In the genomic region with DNA sequence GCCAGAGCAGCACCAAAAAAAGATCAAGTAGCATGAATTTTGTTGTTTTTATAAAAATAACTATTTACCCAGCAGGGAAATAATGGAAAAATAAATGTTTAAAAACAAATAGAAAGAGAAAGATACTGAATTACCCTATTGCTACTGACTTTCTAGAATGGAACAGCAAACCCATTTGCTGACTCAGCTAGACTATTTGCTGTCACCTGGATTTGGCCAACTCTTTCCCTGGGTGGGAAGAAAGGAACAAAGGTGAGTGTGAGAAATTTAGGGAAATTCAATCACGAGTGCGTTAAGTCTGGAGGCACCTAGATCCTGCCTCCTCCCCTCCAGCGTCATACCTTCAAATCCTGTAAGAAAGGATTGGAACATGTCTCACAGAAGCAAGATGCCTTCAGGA, we compare ENCODE assay signal across 25 mouse cellular contexts.
A peak's percentile ranks its signal among the peaks of the same experiment; 100 is the strongest.
DNase-seq lines count a peak whose midpoint lies in the region; ATAC-seq and TF ChIP-seq lines count a peak whose summit lies in the region.
"Had no signal": no experiment of that assay in that cellular context is flagged by ENCODE, and none has a peak within 500 bp of the region (broad histone marks: within the 10 kb centered on the region; RNA-seq: fewer than 3 reads in every experiment).

No protein-coding gene starts in this region.

- H3K9me3 ChIP-seq in lung, embryonic 15.5 days, result no peaks in the 10 kb centered on the region
- H3K9me3 ChIP-seq in lung, postnatal 0 days (ENCODE audit: low read length), result no peaks in the 10 kb centered on the region
- H3K9me3 ChIP-seq: embryonic facial prominence, embryonic 10.5 days; embryonic facial prominence, embryonic 12.5 days; forebrain, embryonic 13.5 days; forebrain, embryonic 15.5 days; G1E had no signal

- 55% methylated on average over 3 of the region's 3 CpGs for WGBS in lung, embryonic 15.5 days
- 71% methylated on average over 3 of the region's 3 CpGs for WGBS in lung, adult 2 months
- 54% methylated on average over 3 of the region's 3 CpGs for WGBS in lung, postnatal 0 days

- TF ChIP-seq CTCF in lung, adult 2 months (IDR thresholded peaks at IDR 0.05; ENCODE audit: insufficient read depth, low read length), result no peak
- TF ChIP-seq CTCF in lung, postnatal 0 days (IDR thresholded peaks at IDR 0.05), result no peak

- H3K4me3 ChIP-seq in lung, embryonic 15.5 days, result no peak overlapping the region
- H3K4me3 ChIP-seq in lung, adult 2 months (replicated peaks; ENCODE audit: extremely low read depth, low read depth, low read length), result no peak overlapping the region
- H3K4me3 ChIP-seq in lung, postnatal 0 days (ENCODE audit: low read depth, low read length), result no peak overlapping the region
- H3K4me3 ChIP-seq in brown adipose tissue, adult 24 weeks (ENCODE audit: insufficient read depth, low read depth, low read length), result no peak overlapping the region
- H3K4me3 ChIP-seq: embryonic facial prominence, embryonic 10.5 days; embryonic facial prominence, embryonic 12.5 days; forebrain, embryonic 13.5 days; forebrain, embryonic 15.5 days had no signal

- no peak overlapping the region for H3K9ac ChIP-seq in lung, embryonic 15.5 days
- no peak overlapping the region for H3K9ac ChIP-seq in lung, postnatal 0 days (replicated peaks; ENCODE audit: low read depth)
- H3K9ac ChIP-seq: embryonic facial prominence, embryonic 12.5 days; forebrain, embryonic 13.5 days; forebrain, embryonic 15.5 days; forebrain, postnatal 0 days had no signal

- no peak for DNase-seq in lung, adult 2 months
- no peak for DNase-seq in lung, postnatal 0 days (ENCODE audit: low spot score)
- DNase-seq in lung, adult 18-20 months, result no peak
- no peak for DNase-seq in cerebellum, postnatal 25 days
- no peak for DNase-seq in layer of hippocampus, postnatal 14 days (ENCODE audit: low spot score in 2 of 2)
- DNase-seq: adrenal gland, adult 8-10 months; adrenal gland, postnatal 14 days; adrenal gland, postnatal 36 days; B cell, adult 2 months; cerebellum, adult 11 months; cerebellum, adult 18-20 months; cerebellum, adult 8-10 months; cerebellum, adult 9-11 months; cerebellum, postnatal 14 days; forebrain, postnatal 0 days had no signal

- H3K27ac ChIP-seq in lung, embryonic 15.5 days, result peak overlapping the region; percentile 29
- H3K27ac ChIP-seq in lung, postnatal 0 days (ENCODE audit: low read length), result peak overlapping the region; percentile 20; the same call in 1 of the 2 replicates
- 0 out of 2 replicates have a peak overlapping the region, but pooled peaks have one; percentile 17 for H3K27ac ChIP-seq in brown adipose tissue, adult 24 weeks (replicated peaks; ENCODE audit: low read depth, low read length)
- H3K27ac ChIP-seq: embryonic facial prominence, embryonic 12.5 days; forebrain, embryonic 13.5 days; forebrain, embryonic 15.5 days had no signal

- no peak for ATAC-seq in lung, embryonic 15.5 days (ENCODE audit: borderline replicate concordance, extremely low read depth, low FRiP score, low TSS enrichment)
- ATAC-seq in lung, postnatal 0 days, result no peak
- ATAC-seq: activated CD4-positive, CD25-positive, alpha-beta regulatory T cell, adult 4 months; CD4-positive, CD25-positive, alpha-beta regulatory T cell, adult 4 months; forebrain, embryonic 13.5 days; forebrain, embryonic 15.5 days; forebrain, postnatal 0 days; Patski had no signal

- H3K27me3 ChIP-seq in lung, embryonic 15.5 days, result no peaks in the 10 kb centered on the region
- H3K27me3 ChIP-seq in lung, postnatal 0 days (replicated peaks; ENCODE audit: insufficient read depth, low read length), result no peaks in the 10 kb centered on the region
- H3K27me3 ChIP-seq: forebrain, embryonic 15.5 days; Patski had no signal

- no peak for TF ChIP-seq EP300 in lung, postnatal 0 days (IDR thresholded peaks at IDR 0.05)

- H3K36me3 ChIP-seq in lung, embryonic 15.5 days, result no peaks in the 10 kb centered on the region
- H3K36me3 ChIP-seq in lung, postnatal 0 days (ENCODE audit: insufficient read depth, low read length), result no peaks in the 10 kb centered on the region
- H3K36me3 ChIP-seq: embryonic facial prominence, embryonic 10.5 days; embryonic facial prominence, embryonic 12.5 days; forebrain, embryonic 15.5 days; G1E had no signal

- TF ChIP-seq POLR2A in lung, adult 2 months (IDR thresholded peaks at IDR 0.05; ENCODE audit: borderline replicate concordance, extremely low read depth, low read depth, low read length), result no peak

- no peaks in the 10 kb centered on the region for H3K4me1 ChIP-seq in lung, embryonic 15.5 days
- peaks cover 5% of the 10 kb centered on the region for H3K4me1 ChIP-seq in lung, adult 2 months (ENCODE audit: control insufficient read depth, insufficient read depth, low read length)
- no peaks in the 10 kb centered on the region for H3K4me1 ChIP-seq in lung, postnatal 0 days (ENCODE audit: insufficient read depth, low read depth, low read length)
- H3K4me1 ChIP-seq in brown adipose tissue, adult 24 weeks (ENCODE audit: control insufficient read depth, insufficient read depth, insufficient read length, low read length), result peaks cover 5% of the 10 kb centered on the region; the same call in 1 of the 2 replicates
- H3K4me1 ChIP-seq: embryonic facial prominence, embryonic 12.5 days; forebrain, embryonic 15.5 days had no signal

- no peak overlapping the region for H3K4me2 ChIP-seq in lung, embryonic 15.5 days
- H3K4me2 ChIP-seq in lung, postnatal 0 days (replicated peaks; ENCODE audit: low read depth, low read length), result no peak overlapping the region
- H3K4me2 ChIP-seq: embryonic facial prominence, embryonic 12.5 days; forebrain, embryonic 13.5 days; forebrain, embryonic 15.5 days had no signal
